Mouse (Mus musculus): ENCODE data around the gene Itgb1bp1. TPM values are rescaled to one million over a fixed set of nuclear protein-coding genes. Genes with fewer than 3 reads are reported as not detected.

The Itgb1bp1 gene
- total RNA-seq, 1 experiment: 24.3 TPM

DNA sequence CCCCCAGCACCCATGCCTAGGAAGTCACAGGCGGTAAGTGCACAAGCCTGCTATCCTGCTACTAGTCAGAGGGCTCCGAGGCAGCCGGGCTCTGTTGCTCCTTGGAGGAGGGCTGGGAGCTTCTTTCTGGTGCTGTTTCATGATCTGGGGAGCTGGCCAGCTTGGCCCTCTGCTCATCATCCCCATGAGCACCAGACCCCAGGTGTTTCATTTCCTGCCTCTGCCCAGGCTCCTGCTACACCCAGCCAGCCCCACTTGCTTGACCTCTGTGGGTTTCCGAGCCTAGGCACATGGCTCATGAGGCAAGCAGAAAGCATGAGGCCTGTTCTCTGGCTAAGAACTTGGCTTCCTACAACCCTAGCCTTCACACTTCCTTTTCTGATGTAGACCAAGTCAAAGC, 20.6 kb downstream of the Itgb1bp1 start:
- peaks cover 3% of the 10 kb centered on the region; the same call in 1 of the 2 replicates for H3K36me3 ChIP-seq (ENCODE audit: control insufficient read depth, insufficient read depth, low read length, poor library complexity, severe bottlenecking)
- in situ Hi-C loops (cut with MboI; ENCODE audit: low sequenced_read_pairs in 2 of 2, unreplicated experiment in 2 of 2): loop anchor here in 1 of 2 experiments (25.0 kb wide), 1 partner anchor 178 kb away; no protein-coding TSS in a partner anchor
- H3K4me1 ChIP-seq (ENCODE audit: control insufficient read depth in 2 of 2, insufficient read depth in 2 of 2, low read length in 2 of 2, poor library complexity in 1 of 2): peaks cover 0 to 13% of the 10 kb centered on the region in 2 experiments; a peak in 2 of 4 replicates
- DNase-seq (ENCODE audit: low read depth, low spot score): no peak
- H3K9ac ChIP-seq (ENCODE audit: insufficient read depth, low read depth, low read length, poor library complexity, severe bottlenecking): no peak overlapping the region
- TF ChIP-seq CHD2 (IDR thresholded peaks at IDR 0.05; ENCODE audit: low read depth, low read length) (no peak), MAFK (IDR thresholded peaks at IDR 0.05; ENCODE audit: insufficient read depth, low read depth, low read length) (no peak), ZC3H11A (IDR thresholded peaks at IDR 0.05; ENCODE audit: borderline replicate concordance, low read depth, low read length) (no peak), ZNF384 (IDR thresholded peaks at IDR 0.05; ENCODE audit: low read depth, low read length) (no peak), HCFC1 (IDR thresholded peaks at IDR 0.05; ENCODE audit: borderline replicate concordance, insufficient read depth, low read length) (no peak)
- H3K4me3 ChIP-seq (ENCODE audit: insufficient read depth in 1 of 2, low read depth in 1 of 2, low read length in 2 of 2, poor library complexity in 1 of 2, severe bottlenecking in 1 of 2): no peak overlapping the region
- no peak overlapping the region for H3K27ac ChIP-seq (ENCODE audit: insufficient read depth, low read depth, low read length, poor library complexity, severe bottlenecking)
- H3K9me3 ChIP-seq (ENCODE audit: control insufficient read depth, insufficient read depth, low read depth, low read length): no peaks in the 10 kb centered on the region

DNA sequence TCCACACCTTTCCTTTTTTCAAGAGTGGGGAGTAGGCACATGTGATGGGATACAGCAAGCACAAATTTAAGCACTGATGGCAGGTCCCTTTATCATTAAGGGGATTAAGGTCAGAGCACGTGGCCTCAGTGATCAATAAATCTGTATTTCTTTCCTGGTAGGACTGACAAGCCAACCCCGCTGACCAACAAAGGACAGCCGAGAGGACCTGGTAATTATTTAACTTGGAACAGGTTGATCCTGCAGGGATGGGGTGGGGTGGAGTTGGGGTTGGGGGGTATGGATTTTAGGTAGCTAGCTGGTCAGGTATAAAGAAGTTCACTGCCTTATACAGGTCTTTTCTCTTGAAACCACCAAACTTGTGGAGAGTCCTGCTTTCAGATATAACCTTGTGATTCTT, 21.1 kb downstream of the Itgb1bp1 start:
- peaks cover 3% of the 10 kb centered on the region; the same call in 1 of the 2 replicates for H3K36me3 ChIP-seq (ENCODE audit: control insufficient read depth, insufficient read depth, low read length, poor library complexity, severe bottlenecking)
- H3K9me3 ChIP-seq (ENCODE audit: control insufficient read depth, insufficient read depth, low read depth, low read length): no peaks in the 10 kb centered on the region
- in situ Hi-C loops (cut with MboI; ENCODE audit: low sequenced_read_pairs in 2 of 2, unreplicated experiment in 2 of 2): loop anchor here in 1 of 2 experiments (25.0 kb wide), 1 partner anchor 178 kb away; no protein-coding TSS in a partner anchor
- no peak overlapping the region for H3K9ac ChIP-seq (ENCODE audit: insufficient read depth, low read depth, low read length, poor library complexity, severe bottlenecking)
- H3K27ac ChIP-seq (ENCODE audit: insufficient read depth, low read depth, low read length, poor library complexity, severe bottlenecking): no peak overlapping the region
- TF ChIP-seq ZC3H11A (IDR thresholded peaks at IDR 0.05; ENCODE audit: borderline replicate concordance, low read depth, low read length): no peak
- TF ChIP-seq ZNF384 (IDR thresholded peaks at IDR 0.05; ENCODE audit: low read depth, low read length): no peak
- no peak for TF ChIP-seq CHD2 (IDR thresholded peaks at IDR 0.05; ENCODE audit: low read depth, low read length)
- TF ChIP-seq HCFC1 (IDR thresholded peaks at IDR 0.05; ENCODE audit: borderline replicate concordance, insufficient read depth, low read length): no peak
- TF ChIP-seq MAFK (IDR thresholded peaks at IDR 0.05; ENCODE audit: insufficient read depth, low read depth, low read length): no peak
- DNase-seq (ENCODE audit: low read depth, low spot score): no peak
- peaks cover 0 to 13% of the 10 kb centered on the region in 2 experiments; a peak in 2 of 4 replicates for H3K4me1 ChIP-seq (ENCODE audit: control insufficient read depth in 2 of 2, insufficient read depth in 2 of 2, low read length in 2 of 2, poor library complexity in 1 of 2)
- no peak overlapping the region for H3K4me3 ChIP-seq (ENCODE audit: insufficient read depth in 1 of 2, low read depth in 1 of 2, low read length in 2 of 2, poor library complexity in 1 of 2, severe bottlenecking in 1 of 2)

DNA sequence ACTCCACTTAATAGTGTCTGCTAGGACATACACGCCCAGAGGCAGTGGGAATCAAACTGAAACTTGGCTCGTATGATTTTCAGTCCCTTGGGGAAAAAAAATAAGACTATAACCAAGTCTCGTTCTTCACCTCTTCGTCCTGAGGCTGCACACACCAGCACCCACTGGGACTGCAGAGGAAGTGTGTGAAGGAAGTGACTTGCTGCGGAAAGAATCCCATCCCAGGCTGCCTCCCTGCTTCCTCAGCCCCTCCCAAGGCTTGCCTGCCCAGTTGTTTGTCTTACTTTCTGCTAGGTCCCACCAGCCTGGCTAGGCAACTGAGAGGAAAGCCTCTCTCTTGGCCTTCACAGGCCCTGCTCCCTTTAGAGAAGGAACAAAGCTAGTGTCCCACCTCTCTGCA, 21.8 kb downstream of the Itgb1bp1 start:
- Histone ChIP-seq H3K27ac (ENCODE audit: insufficient read depth, low read depth, low read length, poor library complexity, severe bottlenecking) (no peak overlapping the region), H3K9ac (ENCODE audit: insufficient read depth, low read depth, low read length, poor library complexity, severe bottlenecking) (no peak overlapping the region), H3K36me3 (ENCODE audit: control insufficient read depth, insufficient read depth, low read length, poor library complexity, severe bottlenecking) (peaks cover 3% of the 10 kb centered on the region; the same call in 1 of the 2 replicates), H3K4me1 (ENCODE audit: control insufficient read depth in 2 of 2, insufficient read depth in 2 of 2, low read length in 2 of 2, poor library complexity in 1 of 2) (peaks cover 0 to 13% of the 10 kb centered on the region in 2 experiments; a peak in 2 of 4 replicates), H3K4me3 (ENCODE audit: insufficient read depth in 1 of 2, low read depth in 1 of 2, low read length in 2 of 2, poor library complexity in 1 of 2, severe bottlenecking in 1 of 2) (no peak overlapping the region), H3K9me3 (ENCODE audit: control insufficient read depth, insufficient read depth, low read depth, low read length) (no peaks in the 10 kb centered on the region)
- TF ChIP-seq HCFC1 (IDR thresholded peaks at IDR 0.05; ENCODE audit: borderline replicate concordance, insufficient read depth, low read length): no peak
- no peak for TF ChIP-seq ZNF384 (IDR thresholded peaks at IDR 0.05; ENCODE audit: low read depth, low read length)
- no peak for TF ChIP-seq MAFK (IDR thresholded peaks at IDR 0.05; ENCODE audit: insufficient read depth, low read depth, low read length)
- no peak for TF ChIP-seq ZC3H11A (IDR thresholded peaks at IDR 0.05; ENCODE audit: borderline replicate concordance, low read depth, low read length)
- no peak for TF ChIP-seq CHD2 (IDR thresholded peaks at IDR 0.05; ENCODE audit: low read depth, low read length)
- DNase-seq (ENCODE audit: low read depth, low spot score): no peak
- in situ Hi-C loops (cut with MboI; ENCODE audit: low sequenced_read_pairs in 2 of 2, unreplicated experiment in 2 of 2): loop anchor here in 1 of 2 experiments (25.0 kb wide), 1 partner anchor 177 kb away; no protein-coding TSS in a partner anchor

DNA sequence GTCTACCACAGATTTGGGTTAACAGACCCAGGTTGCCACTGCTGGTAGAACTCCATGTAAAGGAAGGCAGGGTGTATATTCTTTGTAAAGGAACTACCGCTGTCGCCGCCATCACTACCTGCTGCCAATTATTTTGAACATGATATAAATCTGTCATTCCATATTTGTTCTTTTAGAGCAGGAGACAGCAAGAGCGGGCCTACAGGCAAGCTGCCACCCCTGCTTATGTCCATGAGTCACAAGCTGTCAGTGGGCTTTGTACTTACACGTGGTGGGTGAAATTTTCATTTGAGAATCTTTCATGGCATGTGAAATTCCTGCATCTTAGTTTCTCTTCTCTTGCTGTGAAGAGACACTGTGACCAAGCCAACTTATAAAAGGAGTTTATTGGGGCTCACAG, 22.8 kb downstream of the Itgb1bp1 start:
- no peak for TF ChIP-seq ZC3H11A (IDR thresholded peaks at IDR 0.05; ENCODE audit: borderline replicate concordance, low read depth, low read length)
- no peak for TF ChIP-seq MAFK (IDR thresholded peaks at IDR 0.05; ENCODE audit: insufficient read depth, low read depth, low read length)
- no peak for TF ChIP-seq CHD2 (IDR thresholded peaks at IDR 0.05; ENCODE audit: low read depth, low read length)
- TF ChIP-seq ZNF384 (IDR thresholded peaks at IDR 0.05; ENCODE audit: low read depth, low read length): no peak
- no peak for TF ChIP-seq HCFC1 (IDR thresholded peaks at IDR 0.05; ENCODE audit: borderline replicate concordance, insufficient read depth, low read length)
- no peak for DNase-seq (ENCODE audit: low read depth, low spot score)
- in situ Hi-C loops (cut with MboI; ENCODE audit: low sequenced_read_pairs in 2 of 2, unreplicated experiment in 2 of 2): loop anchor here in 1 of 2 experiments (25.0 kb wide), 1 partner anchor 176 kb away; no protein-coding TSS in a partner anchor
- Histone ChIP-seq H3K9me3 (ENCODE audit: control insufficient read depth, insufficient read depth, low read depth, low read length) (no peaks in the 10 kb centered on the region), H3K36me3 (ENCODE audit: control insufficient read depth, insufficient read depth, low read length, poor library complexity, severe bottlenecking) (peaks cover 3% of the 10 kb centered on the region; the same call in 1 of the 2 replicates), H3K4me1 (ENCODE audit: control insufficient read depth in 2 of 2, insufficient read depth in 2 of 2, low read length in 2 of 2, poor library complexity in 1 of 2) (peaks cover 0 to 13% of the 10 kb centered on the region in 2 experiments; a peak in 2 of 4 replicates), H3K9ac (ENCODE audit: insufficient read depth, low read depth, low read length, poor library complexity, severe bottlenecking) (no peak overlapping the region), H3K27ac (ENCODE audit: insufficient read depth, low read depth, low read length, poor library complexity, severe bottlenecking) (no peak overlapping the region), H3K4me3 (ENCODE audit: insufficient read depth in 1 of 2, low read depth in 1 of 2, low read length in 2 of 2, poor library complexity in 1 of 2, severe bottlenecking in 1 of 2) (no peak overlapping the region)
